Mouse (Mus musculus) MEL (cell line): ENCODE results near the gene Serpina7.

Experiments
- BHLHE40 ChIP-seq: IDR thresholded peaks from 2 replicates; pipeline ENCODE4 v1.6.1; 2012; ENCODE audit warnings: low read depth, mild to moderate bottlenecking, inconsistent platforms, low read length, improper control_type of control experiment, borderline replicate concordance
- CTCF ChIP-seq, 3 experiments: IDR thresholded peaks in 2 of 3; conservative IDR thresholded peaks in 1 of 3; 2 replicates each; pipeline ENCODE4 v1.5.1; 2011 to 2012; ENCODE audit warnings: low read length in 3 of 3, low read depth in 2 of 3, mild to moderate bottlenecking in 2 of 3, improper control_type of control experiment in 1 of 3, inconsistent platforms in 1 of 3, mixed read lengths in 1 of 3, moderate library complexity in 1 of 3; ENCODE audit not compliant: control insufficient read depth in 1 of 3, insufficient read depth in 1 of 3, poor library complexity in 1 of 3, severe bottlenecking in 1 of 3
- EP300 ChIP-seq, 2 experiments: IDR thresholded peaks; 2 replicates each; pipeline ENCODE4 v1.6.1; 2011; ENCODE audit warnings: improper control_type of control experiment in 2 of 2, low read length in 2 of 2, low read depth in 1 of 2, mild to moderate bottlenecking in 1 of 2
- NRF1 ChIP-seq: IDR thresholded peaks from 2 replicates; pipeline ENCODE4 v1.6.1; 2014; ENCODE audit warnings: low read depth, mild to moderate bottlenecking, inconsistent platforms, low read length, improper control_type of control experiment, moderate library complexity; ENCODE audit not compliant: poor library complexity, insufficient read depth, severe bottlenecking
- POLR2A ChIP-seq, 2 experiments: IDR thresholded peaks; 2 replicates each; pipeline ENCODE4 v1.6.1; 2011 to 2012; ENCODE audit warnings: low read length in 2 of 2, mild to moderate bottlenecking in 2 of 2, control low read depth in 1 of 2, improper control_type of control experiment in 1 of 2, low read depth in 1 of 2, moderate library complexity in 1 of 2; ENCODE audit not compliant: control insufficient read depth in 1 of 2, insufficient read depth in 1 of 2, poor library complexity in 1 of 2
- TAL1 ChIP-seq: IDR thresholded peaks from 2 replicates; pipeline ENCODE4 v1.6.1; 2012; ENCODE audit warnings: mild to moderate bottlenecking, inconsistent platforms, low read length, moderate library complexity, mixed read lengths

DNA sequence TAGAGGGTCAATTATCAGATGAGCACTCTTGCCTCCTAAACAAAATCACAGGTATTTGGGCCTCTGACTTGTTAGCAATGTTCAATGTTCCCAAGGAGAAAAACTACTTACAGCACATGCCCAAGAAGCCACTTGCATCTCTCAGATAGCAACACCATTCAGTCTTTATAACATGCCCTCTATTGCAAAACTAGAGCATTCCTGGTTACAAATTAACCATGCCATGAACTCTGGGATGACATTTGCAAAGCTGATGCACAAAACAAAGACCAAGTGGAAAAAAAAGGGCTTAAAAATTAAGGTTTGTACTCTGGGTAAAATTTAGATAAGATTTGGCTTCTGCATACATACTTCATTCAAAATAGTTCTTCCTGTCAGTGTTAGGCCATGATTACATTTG lies at the start of gene Serpina7:
- no peak for TF ChIP-seq CTCF (IDR thresholded peaks at IDR 0.05 in 2 of 3, conservative IDR thresholded peaks at IDR 0.05 in 1 of 3; ENCODE audit: control insufficient read depth in 1 of 3, insufficient read depth in 1 of 3, low read depth in 2 of 3, low read length in 3 of 3, poor library complexity in 1 of 3, severe bottlenecking in 1 of 3)
- TF ChIP-seq TAL1 = no peak
- TF ChIP-seq POLR2A (IDR thresholded peaks at IDR 0.05; ENCODE audit: control insufficient read depth in 1 of 2, insufficient read depth in 1 of 2, low read depth in 1 of 2, low read length in 2 of 2, poor library complexity in 1 of 2) = no peak
- TF ChIP-seq NRF1 = no peak
- TF ChIP-seq EP300 (IDR thresholded peaks at IDR 0.05; ENCODE audit: low read depth in 1 of 2, low read length in 2 of 2) = no peak
- TF ChIP-seq BHLHE40 = no peak
